Mouse (Mus musculus) midbrain, embryonic 11.5 days (tissue): ENCODE results near the gene Nphp3. TPM values are rescaled to one million over a fixed set of nuclear protein-coding genes. Genes with fewer than 3 reads are reported as not detected.
A peak's percentile ranks its signal among the peaks of the same experiment; 100 is the strongest.

ENCODE experiments used
- ATAC-seq: fragments of 200-750 bp; cut with Nextera tagmentation; 2 replicates; pipeline ENCODE4 v1.8.0; 2017; ENCODE audit warnings: moderate TSS enrichment, moderate library complexity; ENCODE audit not compliant: low FRiP score
- DNase-seq: peaks from one replicate; pipeline ENCODE4 v3.0.0; 2015; ENCODE audit warnings: low spot score; ENCODE audit errors: missing footprints
- H3K27ac ChIP-seq: fragments of 300-500 bp; sonication (generic); 2 replicates; pipeline ENCODE4 v1.5.1; 2014; ENCODE audit warnings: low read depth, low read length
- H3K27me3 ChIP-seq: fragments of 300-500 bp; sonication (generic); 2 replicates; pipeline ENCODE4 v1.6.1; 2014; ENCODE audit warnings: mild to moderate bottlenecking, low read length, moderate library complexity, mixed read lengths; ENCODE audit not compliant: control insufficient read depth, insufficient read depth
- H3K36me3 ChIP-seq: fragments of 300-500 bp; sonication (generic); 2 replicates; pipeline ENCODE4 v1.6.1; 2014; ENCODE audit warnings: mild to moderate bottlenecking, low read length, moderate library complexity, mixed read lengths; ENCODE audit not compliant: control insufficient read depth, insufficient read depth
- H3K4me1 ChIP-seq: fragments of 300-500 bp; sonication (generic); 2 replicates; pipeline ENCODE4 v1.6.1; 2014; ENCODE audit warnings: low read length; ENCODE audit not compliant: control insufficient read depth, insufficient read depth
- H3K4me2 ChIP-seq: fragments of 300-500 bp; sonication (generic); 2 replicates; pipeline ENCODE4 v1.6.1; 2014; ENCODE audit warnings: mild to moderate bottlenecking, moderate library complexity
- H3K4me3 ChIP-seq: fragments of 300-500 bp; sonication (generic); 2 replicates; pipeline ENCODE4 v1.5.1; 2014; ENCODE audit warnings: low read depth, low read length
- H3K9ac ChIP-seq: fragments of 300-500 bp; sonication (generic); 2 replicates; pipeline ENCODE4 v1.6.1; 2014; ENCODE audit warnings: low read length
- H3K9me3 ChIP-seq: fragments of 300-500 bp; sonication (generic); 2 replicates; pipeline ENCODE4 v1.6.1; 2016; ENCODE audit warnings: low read length; ENCODE audit not compliant: control insufficient read depth
- WGBS: fragments of 180-500 bp; shearing (Covaris S2); extraction: QIAGEN DNeasy Blood & Tissue Kit; methylation state at CpG from one replicate; pipeline ENCODE4 v1.1.7; 2014; 5-methylcytosine and 5-hydroxymethylcytosine counted together
- polyA plus RNA-seq: library from polyadenylated mRNA; unstranded; fragments of >200 nt; fragmentation: Nextera tagmentation; extraction: Ambion mirVana; gene quantifications from 2 replicates; pipeline ENCODE4 v1.2.1, GENCODE M21; 2014

Nphp3 gene
- polyA plus RNA-seq, 1 experiment from 2014 or later = 3.3 TPM

GRCm38 (mm10) chr9:104079379-104079778 is 77.0 kb downstream of the Nphp3 start:
- Histone ChIP-seq H3K4me2 (no peak overlapping the region), H3K27ac (no peak overlapping the region), H3K36me3 (no peaks in the 10 kb centered on the region), H3K9me3 (no peaks in the 10 kb centered on the region), H3K4me1 (no peaks in the 10 kb centered on the region), H3K27me3 (no peaks in the 10 kb centered on the region), H3K4me3 (no peak overlapping the region), H3K9ac (no peak overlapping the region)
- 0 out of 2 replicates have a peak, but pooled peaks have one; percentile 5 for ATAC-seq
- peak; percentile 92 for DNase-seq
- WGBS = 48% methylated on average over 5 of the region's 5 CpGs

- no peak for ATAC-seq
- WGBS = 77% methylated on average over 3 of the region's 3 CpGs
- no peak for DNase-seq
- Histone ChIP-seq H3K27me3 (no peaks in the 10 kb centered on the region), H3K9me3 (no peaks in the 10 kb centered on the region), H3K4me3 (no peak overlapping the region), H3K4me2 (no peak overlapping the region), H3K9ac (no peak overlapping the region), H3K36me3 (no peaks in the 10 kb centered on the region), H3K4me1 (no peaks in the 10 kb centered on the region), H3K27ac (no peak overlapping the region)
These were observed 77.7 kb downstream of the Nphp3 start for GRCm38 (mm10) chr9:104080038-104080437.

DNA sequence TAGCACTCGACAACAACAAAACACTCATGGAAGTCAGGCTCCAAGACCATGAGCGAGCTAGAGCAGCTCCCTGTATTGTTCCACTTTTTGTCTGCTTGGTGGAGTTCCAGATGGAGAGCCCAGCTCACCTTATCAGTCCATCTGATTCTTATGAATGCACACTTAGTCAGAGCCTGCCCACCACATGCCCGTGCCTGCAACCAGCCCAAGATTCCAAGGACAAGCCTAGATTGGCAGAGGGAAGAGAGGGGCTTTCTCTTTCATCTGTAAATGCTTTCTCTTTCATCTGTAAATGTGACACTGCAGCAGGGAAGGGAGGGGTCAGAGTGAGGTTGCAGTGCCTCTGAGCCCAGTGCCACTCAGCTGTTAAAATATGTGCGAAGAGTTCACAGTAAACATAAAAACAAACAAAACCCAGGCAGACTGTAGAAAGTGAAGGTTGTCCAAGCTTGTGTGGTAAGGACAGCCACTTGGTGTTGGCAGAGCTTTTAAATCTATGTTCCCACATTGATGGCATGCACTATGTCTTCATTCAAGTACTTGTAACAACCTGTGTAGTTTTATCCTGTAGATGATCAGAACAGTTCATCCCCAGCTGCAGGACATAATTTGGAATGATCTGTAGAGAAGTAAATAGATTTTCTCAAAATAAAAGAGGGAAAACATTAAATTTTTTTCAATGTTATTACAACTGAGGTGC is 83.5 kb downstream of the Nphp3 start:
- ATAC-seq = no peak
- no peaks in the 10 kb centered on the region for H3K9me3 ChIP-seq
- no peak for DNase-seq
- no peaks in the 10 kb centered on the region for H3K4me1 ChIP-seq
- H3K36me3 ChIP-seq = no peaks in the 10 kb centered on the region
- H3K4me2 ChIP-seq = no peak overlapping the region
- 76% methylated on average over 4 of the region's 4 CpGs for WGBS
- H3K27ac ChIP-seq = no peak overlapping the region
- no peaks in the 10 kb centered on the region for H3K27me3 ChIP-seq
- no peak overlapping the region for H3K9ac ChIP-seq
- H3K4me3 ChIP-seq = no peak overlapping the region

DNA sequence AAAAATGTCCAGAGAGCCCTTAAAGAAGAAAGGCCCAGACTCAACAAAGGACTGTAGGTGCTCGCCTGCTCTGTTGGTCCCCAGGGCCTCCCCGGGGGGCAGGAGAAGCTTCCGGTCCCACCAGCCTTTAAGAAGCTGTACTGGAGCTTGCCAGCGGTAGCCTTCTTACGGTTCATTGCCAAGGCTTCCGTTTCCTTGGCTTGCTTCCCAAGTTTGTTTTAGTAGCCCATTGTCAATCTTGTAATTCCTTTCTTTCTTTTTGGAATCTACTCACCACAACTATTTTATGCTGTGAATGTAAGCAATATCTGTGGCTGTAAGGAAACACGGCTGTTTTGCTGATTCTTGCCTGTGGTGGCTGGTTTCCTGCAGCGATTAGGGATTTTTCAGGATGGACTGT is 86.2 kb downstream of the Nphp3 start:
- Histone ChIP-seq H3K4me3 (no peak overlapping the region), H3K4me2 (no peak overlapping the region), H3K36me3 (no peaks in the 10 kb centered on the region), H3K9ac (no peak overlapping the region), H3K27me3 (no peaks in the 10 kb centered on the region), H3K9me3 (no peaks in the 10 kb centered on the region), H3K27ac (no peak overlapping the region), H3K4me1 (no peaks in the 10 kb centered on the region)
- ATAC-seq (no peak), DNase-seq (no peak)
- WGBS = 77% methylated on average over 8 of the region's 8 CpGs

GRCm38 (mm10) chr9:104092945-104093344 is 90.6 kb downstream of the Nphp3 start:
- no peaks in the 10 kb centered on the region for H3K9me3 ChIP-seq
- H3K9ac ChIP-seq = no peak overlapping the region
- H3K4me2 ChIP-seq = no peak overlapping the region
- H3K36me3 ChIP-seq = no peaks in the 10 kb centered on the region
- ATAC-seq (no peak), DNase-seq (no peak)
- 89% methylated on average over 5 of the region's 5 CpGs for WGBS
- H3K4me3 ChIP-seq = no peak overlapping the region
- H3K27me3 ChIP-seq = no peaks in the 10 kb centered on the region
- H3K4me1 ChIP-seq = no peaks in the 10 kb centered on the region
- H3K27ac ChIP-seq = no peak overlapping the region

Other genes starting within 250 kb of the Nphp3 start
- 12.0 and 13.0 TPM in 2 replicates for gene Tmem108, start 240.7 kb upstream of the Nphp3 start, polyA plus RNA-seq
- gene Gm28305, start 38.1 kb downstream of the Nphp3 start, polyA plus RNA-seq = not detected in 2 replicates
- gene Uba5, start 60.6 kb downstream of the Nphp3 start, polyA plus RNA-seq = 62.5 and 68.1 TPM in 2 replicates
- gene Acad11, start 60.8 kb downstream of the Nphp3 start, polyA plus RNA-seq = 7.1 and 7.8 TPM in 2 replicates
- 0.36 and 0.57 TPM in 2 replicates for gene Ackr4, start 124.4 kb downstream of the Nphp3 start, polyA plus RNA-seq